Mouse (Mus musculus) T-helper 2 cell (primary cell): Measurements from ENCODE around the gene Ptprf.

Experiments used
- in situ Hi-C: fragments of 300-600 bp; cut with MboI, MseI; formaldehyde crosslinking; loops from one replicate; pipeline ENCODE4 v1.15.1; 2025; ENCODE audit warnings: high pct_unique_total_duplicates

Ptprf gene

DNA sequence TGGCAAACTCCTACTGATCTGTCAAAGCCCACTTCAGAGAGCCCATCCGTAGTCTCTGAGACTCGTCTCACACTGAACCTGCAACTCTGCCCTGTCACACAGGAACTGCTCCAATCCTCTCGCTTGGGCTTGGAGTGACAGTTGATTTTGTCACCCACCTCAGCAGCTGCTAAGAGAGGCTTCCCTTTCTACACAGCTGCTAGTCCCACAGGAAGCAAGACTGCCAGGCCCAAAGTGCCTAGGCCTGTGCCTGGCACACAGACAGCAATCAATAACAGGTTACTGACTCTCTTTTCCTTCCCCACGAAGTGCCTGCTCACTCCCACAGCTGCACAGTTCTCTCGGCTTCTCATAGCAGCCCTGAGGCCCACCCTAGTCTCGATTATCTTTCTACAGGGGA, 2.7 kb downstream of the Ptprf start:
- in situ Hi-C loops = no loop called here

DNA sequence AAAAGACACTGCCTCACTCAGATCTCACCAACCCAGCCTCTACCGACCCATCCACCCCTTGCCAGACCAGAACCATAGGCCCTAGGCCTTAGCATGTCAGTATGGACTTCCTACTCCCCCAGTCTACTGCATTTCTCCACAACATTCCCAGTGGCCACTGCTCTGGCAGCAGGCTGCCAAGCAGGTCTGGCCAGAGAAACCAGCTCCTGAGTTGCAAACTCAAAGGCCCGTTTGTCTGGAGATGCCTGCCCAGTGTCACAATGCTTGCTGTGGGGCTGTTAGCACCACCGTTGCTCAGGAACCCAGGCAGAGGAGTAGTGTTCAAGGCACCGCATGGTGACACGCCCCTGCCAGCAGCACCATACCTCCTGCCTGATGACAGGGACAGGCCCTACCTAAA, 5.0 kb downstream of the Ptprf start:
- in situ Hi-C loops = no loop called here

DNA sequence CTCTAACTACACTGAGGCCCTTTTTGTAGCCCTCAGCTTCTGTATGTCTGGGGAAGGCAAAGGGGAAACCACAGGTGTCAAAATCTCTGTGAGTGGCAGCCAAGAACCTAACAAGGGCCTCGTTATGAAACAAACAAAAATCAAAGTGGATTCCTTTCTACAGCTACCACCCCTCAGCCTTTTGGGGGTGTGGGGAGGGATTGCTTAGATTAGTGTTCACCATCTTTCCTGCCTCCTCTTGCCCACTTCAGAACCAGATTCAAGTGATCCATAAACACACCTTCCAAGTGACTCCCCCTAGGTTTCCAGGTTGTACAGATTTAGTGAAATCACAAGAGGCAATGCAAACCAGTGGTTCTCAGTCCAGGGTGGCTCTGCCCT, 9.0 kb downstream of the Ptprf start:
- in situ Hi-C loops = no loop called here

DNA sequence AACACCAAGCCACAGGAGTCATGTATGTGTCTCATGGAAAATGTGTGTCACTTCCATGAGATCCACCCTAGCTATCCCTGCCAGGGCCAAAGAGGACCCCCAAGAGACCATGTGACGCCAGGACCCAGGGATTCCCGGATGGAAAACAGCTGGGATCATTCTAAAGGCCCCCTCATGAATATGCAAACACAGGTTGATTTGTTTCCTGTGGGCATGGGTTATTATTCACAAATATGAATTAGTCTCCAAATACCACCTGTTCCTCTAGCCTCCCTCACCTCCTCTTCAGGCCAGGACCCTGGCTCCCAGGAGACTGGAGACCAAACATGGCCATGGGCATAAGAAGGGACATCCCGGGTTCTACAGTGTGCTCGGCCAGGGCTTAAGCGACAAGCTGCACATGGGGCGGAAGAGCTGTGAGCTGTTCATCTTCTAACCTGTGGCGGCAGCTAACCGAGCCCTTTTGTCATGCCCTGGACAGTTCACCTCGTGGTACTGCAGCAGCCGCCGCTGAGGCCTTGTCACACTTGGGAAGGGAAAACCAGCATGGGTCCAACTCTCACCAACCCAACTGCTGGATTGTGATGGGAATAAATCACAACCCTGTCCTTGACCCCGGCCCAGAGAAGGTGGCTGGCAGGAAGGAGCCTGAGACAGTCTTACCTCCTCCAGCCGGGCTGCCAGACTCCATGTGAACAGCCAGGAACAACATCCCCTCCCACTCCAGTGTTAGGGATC, 9.6 kb downstream of the Ptprf start:
- in situ Hi-C loops = no loop called here

DNA sequence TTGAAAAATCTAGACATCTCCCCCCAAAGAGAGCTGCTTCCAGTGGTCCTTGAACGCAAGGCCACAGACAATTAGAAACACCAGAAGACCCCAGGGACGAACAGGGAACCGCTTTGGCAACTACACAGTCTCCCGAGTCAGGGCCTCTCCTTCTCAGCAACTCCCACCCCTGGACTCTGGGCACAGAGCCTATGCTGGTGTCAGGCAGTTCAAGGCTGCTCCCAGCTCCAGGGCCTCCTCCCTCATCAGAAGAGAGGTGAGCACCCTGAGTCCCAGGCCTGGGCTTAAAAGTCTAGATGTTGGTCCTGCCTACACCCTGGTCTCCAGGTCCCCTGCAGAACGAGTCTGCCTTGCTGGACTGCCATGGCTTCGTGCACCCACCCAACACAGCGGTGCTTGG, 10.7 kb downstream of the Ptprf start:
- in situ Hi-C loops = no loop called here

DNA sequence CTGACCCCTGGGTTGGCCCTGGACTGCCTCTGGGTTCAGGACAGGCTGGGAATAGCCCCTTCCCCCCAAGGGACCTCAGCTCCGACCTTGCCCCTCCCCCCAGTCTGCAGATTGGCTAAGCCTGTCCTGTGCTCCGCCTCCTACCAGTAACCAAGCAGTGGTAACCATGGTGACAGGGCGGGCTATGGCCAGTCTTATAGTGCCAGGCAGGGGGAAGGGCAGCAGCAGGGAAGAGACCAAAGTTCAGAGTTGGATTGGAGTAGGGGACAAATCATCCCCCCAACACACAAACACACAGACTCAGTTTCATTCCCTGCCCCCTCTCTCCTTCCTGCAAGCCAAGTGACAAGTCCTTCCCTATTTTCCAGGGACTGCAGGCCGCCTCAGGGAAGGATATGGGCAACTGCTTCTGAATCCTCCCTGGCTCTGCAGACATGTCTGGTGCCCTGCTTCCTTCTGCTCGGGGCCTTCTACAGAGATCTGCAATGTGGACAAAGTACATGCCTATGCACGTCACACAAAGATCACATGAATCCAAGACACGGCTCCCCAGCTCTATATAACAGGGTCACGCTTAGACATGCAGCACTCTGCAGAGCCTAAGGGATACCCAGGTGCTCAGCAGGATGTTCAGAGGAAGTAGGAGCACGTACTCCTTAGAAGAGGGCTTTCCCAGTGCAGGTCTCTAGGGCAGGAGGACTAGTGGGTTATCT, 14.5 kb downstream of the Ptprf start:
- in situ Hi-C loops = no loop called here

DNA sequence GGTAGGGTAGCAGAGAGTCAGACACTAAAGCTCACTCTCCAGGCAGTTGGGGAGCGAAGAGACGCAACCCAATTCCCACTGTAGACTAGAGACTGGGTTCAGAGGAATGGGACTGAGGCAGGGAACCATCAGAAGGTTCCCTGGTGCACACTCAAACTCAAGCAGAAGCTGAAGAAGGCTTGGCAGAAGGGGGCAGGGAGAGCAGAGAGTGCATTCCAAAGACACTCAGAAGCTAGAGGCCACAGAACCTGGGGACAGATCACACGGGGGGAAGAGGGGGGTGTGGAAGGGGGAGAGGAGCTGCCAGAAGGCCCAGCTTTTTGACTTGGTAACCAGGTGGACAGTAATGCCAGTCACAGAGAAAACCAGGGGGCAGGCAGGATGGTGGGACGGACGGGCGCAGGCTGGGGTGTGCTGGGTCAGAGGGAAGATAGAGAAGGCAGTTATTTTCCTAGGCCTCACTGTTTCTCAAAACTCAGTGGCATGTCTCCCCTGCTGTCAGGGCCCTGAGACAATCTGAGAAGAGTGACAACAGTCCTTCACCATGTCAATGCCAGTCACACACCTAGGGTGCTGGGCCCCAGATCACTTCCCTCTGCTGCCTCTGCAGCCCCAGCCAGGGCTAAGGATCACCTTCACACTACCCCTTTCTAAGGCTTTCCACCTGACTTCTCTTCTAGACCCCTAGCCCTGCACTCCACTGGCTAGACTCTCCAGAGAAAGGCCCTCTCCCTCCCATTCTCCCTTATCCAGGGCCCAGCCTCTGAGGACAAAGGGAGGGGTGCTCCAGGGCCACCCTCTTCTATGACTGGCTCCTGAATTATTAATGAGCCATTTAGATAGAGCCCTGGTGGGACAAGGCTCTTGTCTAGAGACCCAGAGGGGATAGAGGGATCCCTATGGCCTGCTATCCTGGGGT, 15.3 kb downstream of the Ptprf start:
- in situ Hi-C loops = no loop called here

DNA sequence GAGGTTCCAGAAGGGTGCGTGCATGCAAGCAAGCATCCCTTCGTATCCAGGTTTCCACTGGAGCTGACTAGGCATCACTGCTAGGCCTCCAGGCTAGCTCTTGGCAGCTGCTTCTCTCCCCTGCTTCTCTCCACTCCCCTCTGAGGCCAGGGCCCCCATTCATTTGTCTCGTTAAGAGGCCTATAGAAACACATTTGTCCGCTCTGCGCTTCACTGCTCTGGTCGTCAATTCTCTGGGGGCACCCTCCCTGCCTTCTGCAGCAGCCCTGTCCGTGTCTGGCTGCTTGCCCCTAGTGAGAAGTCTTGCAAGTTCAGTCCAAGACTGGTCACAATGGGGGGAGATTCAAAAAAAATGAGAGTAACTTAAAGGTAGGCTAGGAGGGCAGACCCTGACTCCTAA, 16.7 kb downstream of the Ptprf start:
- in situ Hi-C loops = no loop called here

DNA sequence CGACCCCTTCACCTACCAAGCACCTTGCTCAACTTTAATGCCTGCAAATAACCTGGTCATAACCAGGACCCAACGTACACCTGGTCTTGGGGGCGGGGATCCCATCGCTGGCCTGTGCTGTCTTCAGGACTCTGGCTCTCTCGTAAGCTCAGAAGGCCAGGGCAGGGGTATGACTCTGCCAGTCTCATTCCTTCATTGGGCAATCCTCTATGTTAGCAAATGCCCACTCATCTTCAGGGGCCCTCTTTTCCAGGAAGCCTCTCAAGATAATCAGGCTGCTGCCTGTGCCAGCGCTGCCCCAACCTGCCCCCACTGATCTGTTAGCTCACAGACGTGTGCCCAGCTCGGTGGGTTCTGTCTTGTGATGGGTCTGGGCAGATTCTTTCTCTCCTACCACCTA, 17.2 kb downstream of the Ptprf start:
- in situ Hi-C loops = no loop called here

DNA sequence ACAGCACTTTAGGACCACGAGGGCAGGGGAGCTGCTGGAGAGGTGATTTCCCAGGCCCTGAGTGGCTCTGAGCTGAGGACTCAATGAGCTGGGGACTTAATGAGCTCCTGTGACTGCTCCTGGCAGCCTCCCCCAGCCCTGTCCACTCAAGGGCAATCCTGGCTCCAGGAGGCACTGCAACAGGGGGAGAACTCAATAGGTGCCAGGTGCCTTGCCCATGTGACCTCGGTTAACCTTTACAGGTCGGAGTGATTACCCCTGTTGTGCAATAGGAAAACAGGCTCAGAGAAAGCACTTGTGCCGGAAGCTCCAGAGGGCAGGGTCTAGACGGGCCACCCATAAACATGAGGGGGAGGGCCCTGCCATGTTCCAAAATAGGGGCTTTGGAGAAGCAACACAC, 17.7 kb downstream of the Ptprf start:
- in situ Hi-C loops = no loop called here

DNA sequence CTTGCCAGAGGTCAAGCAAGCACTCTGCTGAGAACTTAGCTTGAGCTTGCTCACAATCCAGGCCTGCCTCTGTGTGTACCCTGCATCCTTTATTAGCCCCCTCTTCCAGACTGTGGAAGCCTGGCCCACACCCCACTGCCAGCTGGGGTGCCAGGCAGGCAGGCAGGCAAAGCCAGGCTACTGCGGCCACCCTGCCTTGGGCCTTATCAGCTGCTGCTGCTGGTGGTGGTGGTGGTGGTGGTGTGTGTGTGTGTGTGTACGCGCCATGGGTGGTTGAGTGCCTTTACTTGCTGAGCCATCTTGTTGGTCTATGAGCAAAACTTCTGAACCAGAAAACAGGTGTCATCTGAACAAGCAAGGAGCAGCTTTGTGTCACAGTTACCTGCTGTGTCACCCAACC, 18.3 kb downstream of the Ptprf start:
- in situ Hi-C loops = no loop called here

DNA sequence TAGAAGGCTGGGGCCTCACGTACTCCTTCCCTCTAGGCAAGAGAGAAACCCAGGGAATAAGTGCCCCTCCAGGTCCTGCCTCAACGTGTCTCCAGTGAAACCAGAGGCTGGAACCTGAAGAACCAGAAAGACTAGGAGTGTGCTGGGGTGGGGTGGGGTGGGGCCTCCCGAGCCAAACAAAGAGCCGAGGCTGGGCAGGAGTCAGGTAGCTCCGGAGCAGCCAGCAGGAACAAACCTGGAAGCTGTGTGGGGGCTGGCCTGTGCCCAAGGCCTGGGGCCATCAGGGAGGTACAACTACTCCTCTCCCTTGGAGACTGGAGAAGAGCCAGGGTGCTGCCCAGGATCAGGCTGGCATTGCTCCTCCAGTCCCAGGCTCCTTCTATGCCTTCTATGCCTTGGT, 18.9 kb downstream of the Ptprf start:
- in situ Hi-C loops = no loop called here

DNA sequence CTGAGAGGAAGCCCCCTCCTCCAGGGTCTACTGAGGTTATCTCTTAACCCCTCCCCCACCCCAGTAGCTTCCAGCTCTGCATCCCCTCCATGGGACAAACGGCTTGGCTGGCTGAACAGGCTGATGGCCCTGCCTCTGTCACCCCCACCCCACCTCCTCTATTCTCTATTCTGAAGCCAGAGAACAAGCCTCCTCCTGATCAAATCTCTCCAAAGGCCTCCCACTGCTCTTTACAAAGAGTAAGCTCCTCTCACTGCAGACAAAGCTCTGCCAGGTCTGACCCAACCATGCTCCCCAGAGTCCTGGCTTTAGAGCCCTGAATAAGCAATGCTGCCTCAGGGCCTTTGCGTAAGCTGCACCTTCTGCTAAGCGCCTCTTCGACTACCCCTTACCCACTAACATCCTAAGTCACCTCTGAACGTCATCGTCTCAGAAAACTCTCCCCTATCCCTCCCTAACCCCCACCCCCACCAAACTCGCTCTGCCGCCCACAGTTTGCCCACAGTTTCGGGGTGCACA, 19.6 kb downstream of the Ptprf start:
- in situ Hi-C loops = no loop called here

DNA sequence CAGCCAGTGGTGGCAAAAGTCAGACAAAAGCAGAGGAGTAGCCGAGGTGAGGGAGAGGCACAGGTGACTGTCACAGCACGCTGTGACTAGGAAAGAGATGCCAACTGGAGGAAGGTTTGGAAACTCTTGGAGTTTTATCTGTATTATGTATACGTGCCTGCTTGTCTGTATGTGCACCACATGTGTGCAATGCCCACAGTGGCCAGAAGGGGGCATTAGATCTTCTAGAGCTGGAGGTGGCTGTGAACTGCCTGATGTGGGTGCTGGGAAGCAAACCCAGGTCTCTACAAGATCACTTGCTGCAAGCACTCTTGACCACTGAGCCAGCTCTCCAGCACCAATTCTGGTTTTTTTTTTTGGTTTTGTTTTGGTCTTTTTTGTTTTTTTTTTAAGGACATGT, 20.5 kb downstream of the Ptprf start:
- in situ Hi-C loops = no loop called here

DNA sequence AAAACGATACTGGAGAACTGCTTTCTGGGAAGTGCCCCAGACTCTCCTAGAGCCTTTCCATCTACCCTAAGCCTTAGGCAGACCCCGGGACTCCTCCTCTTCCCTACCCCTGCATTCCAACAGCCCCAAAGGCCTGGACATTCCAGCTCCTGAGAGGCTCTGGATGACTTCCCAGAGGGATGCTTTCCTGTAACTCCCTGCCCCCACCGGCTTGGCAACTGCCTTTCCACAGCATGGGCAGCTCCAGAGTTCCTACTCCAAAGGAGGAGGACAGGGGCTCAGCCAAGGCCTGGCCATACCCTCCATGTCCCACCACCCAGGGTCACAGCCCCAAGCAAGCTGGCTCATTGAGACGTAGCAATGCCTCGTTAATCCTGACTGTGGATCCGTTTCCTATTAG, 21.2 kb downstream of the Ptprf start:
- in situ Hi-C loops = no loop called here

DNA sequence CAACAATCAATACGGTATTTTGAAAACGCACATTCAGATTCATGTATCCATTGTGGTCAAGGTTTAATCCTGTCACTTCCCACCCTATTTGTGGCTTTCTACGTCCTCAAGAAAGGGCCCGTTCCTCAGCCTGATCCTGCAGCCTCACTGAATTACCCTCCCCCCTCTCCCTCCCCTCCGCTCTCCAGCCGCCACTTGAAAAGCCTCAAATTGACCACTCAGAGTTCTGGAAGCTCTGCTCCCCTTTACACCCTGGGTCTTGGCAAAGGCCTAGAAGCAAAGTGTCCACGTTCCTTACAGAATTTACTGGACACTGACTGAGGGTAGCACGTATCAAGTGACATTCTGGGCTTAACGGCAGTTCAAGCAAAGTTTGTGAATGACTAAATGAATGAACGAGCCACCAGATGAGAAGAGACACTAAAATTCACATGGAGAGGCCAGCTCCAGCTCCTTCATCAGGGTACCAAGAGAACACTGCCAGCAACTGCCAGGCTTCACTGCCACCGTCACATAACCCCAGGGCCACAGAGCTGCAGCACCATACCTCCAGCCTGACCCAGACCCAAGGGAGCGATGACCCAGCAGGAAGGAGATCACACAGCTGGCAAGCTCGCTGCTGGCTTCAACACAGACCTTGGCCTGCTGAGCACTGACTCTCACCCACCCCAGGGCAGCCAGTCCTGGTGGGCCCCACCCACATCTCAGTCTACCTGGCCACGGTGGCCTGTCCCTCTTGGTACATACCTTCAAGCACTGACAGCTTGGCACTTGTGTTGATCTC, 22.6 kb downstream of the Ptprf start:
- in situ Hi-C loops = no loop called here

DNA sequence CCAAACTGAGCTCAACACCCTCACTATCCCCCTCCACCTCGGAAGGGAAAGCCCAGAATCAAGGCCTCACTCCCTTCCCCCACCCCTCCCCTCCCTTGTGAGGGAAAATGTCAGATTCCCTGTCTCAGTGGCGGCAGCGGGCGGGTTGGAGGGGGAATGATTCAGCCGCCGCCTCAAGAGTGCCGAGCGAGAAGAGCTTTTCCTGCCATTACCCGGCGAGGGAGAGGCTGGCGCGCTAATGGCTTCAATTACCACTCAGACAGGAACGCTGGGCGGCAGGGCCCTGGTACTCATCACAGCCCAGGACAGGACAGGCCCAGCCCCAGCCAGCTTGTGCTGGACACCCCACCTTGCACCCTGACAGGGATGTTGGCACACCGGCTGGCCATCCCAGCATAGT, 25.6 kb downstream of the Ptprf start:
- in situ Hi-C loops = no loop called here

DNA sequence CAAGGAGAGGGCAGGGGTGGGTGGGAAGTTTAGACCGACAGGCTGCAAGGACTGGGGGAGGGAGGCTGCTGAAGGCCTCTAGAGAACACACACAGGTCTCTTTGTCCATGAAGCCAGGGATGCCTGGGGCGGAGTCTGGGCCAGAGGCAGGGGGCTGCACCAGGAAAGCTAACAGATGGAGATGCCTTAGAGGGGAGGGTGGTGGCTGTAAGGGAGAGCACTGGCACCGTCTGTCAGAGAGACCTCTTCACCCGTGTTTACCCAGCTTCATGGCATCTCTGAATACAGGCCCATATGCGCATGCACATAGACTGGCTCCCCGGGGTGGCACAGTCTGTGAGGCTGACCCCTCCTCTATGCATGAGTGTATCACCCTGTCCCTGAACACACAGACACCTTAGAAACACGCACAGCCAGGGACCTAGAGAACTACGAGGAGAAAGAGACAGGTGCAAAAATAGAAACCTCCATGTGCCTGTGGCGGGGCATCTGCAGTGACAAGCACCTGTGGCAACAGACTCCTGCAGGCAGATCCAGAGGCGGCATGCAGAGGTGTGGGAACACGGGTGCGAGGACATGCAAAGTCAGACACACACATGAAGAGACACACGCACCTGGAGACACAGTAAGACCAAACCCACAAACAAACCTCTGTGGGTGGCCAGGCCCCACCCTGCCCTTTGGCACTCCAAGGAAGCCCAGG, 29.3 kb downstream of the Ptprf start:
- in situ Hi-C loops = no loop called here

DNA sequence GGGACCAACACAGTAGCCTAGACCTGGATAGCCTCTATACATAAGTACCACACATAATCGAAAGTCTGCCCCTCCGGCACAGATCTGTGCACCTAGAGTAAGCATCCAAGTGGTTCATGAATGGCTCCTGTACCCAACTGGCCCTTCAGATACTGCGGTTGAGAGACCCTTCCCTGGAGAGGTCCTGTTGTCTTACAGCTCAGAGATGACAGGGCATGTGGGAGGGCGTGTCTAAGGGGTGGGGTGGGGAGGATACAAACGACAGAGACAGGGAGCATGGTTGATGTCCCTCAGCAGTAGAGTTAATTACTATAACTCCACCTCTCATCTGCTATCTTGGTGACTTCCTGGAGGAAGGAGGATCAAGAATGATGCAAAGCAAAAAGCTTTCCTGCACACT, 29.9 kb downstream of the Ptprf start:
- in situ Hi-C loops = no loop called here

DNA sequence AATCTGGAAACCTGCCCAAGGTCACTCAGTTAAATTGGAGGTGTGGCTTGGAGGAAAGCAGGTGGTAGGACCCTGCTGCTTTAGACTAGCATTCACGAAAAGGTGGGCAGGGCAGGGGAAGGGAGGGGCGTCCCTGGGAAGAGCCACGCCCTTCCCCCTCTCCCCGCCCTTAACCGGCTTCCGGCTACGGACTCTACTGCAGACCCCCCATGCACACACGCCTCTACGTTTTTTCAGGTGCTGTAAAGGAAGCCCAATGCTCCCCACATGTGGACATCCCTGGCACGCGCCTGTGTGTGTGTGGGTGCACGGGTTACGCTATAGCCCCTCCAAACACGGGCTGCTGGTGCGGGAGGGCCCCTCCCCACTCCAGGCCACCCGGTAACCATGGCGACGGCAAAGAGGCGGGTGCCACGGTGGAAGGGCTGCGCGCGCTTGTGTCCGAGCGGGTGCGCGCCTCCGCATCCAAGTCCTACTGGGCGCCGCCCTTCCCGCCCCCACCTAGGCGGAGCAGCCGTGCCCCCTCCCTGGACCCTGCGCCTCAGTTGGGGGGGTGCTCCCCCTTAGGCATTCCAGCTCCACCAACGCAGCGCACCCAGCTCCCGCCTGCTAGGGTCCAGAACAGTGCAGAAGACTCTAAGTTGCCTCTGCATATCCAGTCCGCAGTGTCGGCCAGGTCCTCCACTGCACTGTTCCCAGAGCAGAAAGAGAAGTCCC, 30.5 kb downstream of the Ptprf start:
- in situ Hi-C loops = no loop called here
